Mouse (Mus musculus): ENCODE measurements around the gene Rps6ka4. TPM values are rescaled to one million over a fixed set of nuclear protein-coding genes. Genes with fewer than 3 reads are reported as not detected.

Rps6ka4 gene
- polyA plus RNA-seq, 1 experiment from 2014 or later = 39.1 TPM

- H3K9me3 ChIP-seq (ENCODE audit: control insufficient read depth, low read length) = no peaks in the 10 kb centered on the region
- no peak overlapping the region for H3K4me3 ChIP-seq (ENCODE audit: low read length)
- H3K4me2 ChIP-seq (ENCODE audit: low read depth, low read length) = no peak overlapping the region
- H3K27ac ChIP-seq (ENCODE audit: low read length) = no peak overlapping the region
- no peak overlapping the region for H3K9ac ChIP-seq (ENCODE audit: low read length)
- H3K27me3 ChIP-seq (ENCODE audit: control insufficient read depth, insufficient read depth, low read depth, low read length) = no peaks in the 10 kb centered on the region
- no peak for ATAC-seq (ENCODE audit: low read depth)
- no peaks in the 10 kb centered on the region for H3K36me3 ChIP-seq (ENCODE audit: control insufficient read depth, insufficient read depth, low read length)
- no peaks in the 10 kb centered on the region for H3K4me1 ChIP-seq (replicated peaks; ENCODE audit: control insufficient read depth, insufficient read depth, low read length)
- 78% methylated on average over 6 of the region's 6 CpGs for WGBS
These were observed 20.3 kb upstream of the Rps6ka4 start for GRCm38 (mm10) chr19:6860706-6861105.

DNA sequence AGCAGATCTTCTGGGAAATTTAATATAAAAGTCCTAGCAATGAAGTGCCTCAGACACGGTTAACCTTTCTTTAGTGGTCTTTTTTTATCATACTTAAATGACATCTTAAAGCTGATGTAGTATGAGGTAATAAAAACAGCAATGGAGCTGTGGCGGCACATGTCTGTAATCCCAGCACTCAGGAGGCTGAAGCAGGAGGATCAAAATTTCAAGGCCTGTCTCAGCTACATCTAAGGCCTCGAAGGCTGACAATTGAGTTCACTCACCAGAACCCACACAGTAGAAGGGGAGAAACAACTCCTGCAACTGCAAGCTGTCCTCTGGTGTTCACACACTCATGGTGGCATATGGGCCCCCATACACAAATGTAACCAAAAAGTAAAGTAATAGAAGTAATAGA is 19.5 kb upstream of the Rps6ka4 start:
- Histone ChIP-seq H3K27ac (ENCODE audit: low read length) (no peak overlapping the region), H3K9me3 (ENCODE audit: control insufficient read depth, low read length) (no peaks in the 10 kb centered on the region), H3K27me3 (ENCODE audit: control insufficient read depth, insufficient read depth, low read depth, low read length) (no peaks in the 10 kb centered on the region), H3K4me2 (ENCODE audit: low read depth, low read length) (no peak overlapping the region), H3K4me1 (replicated peaks; ENCODE audit: control insufficient read depth, insufficient read depth, low read length) (peaks cover 5% of the 10 kb centered on the region), H3K4me3 (ENCODE audit: low read length) (no peak overlapping the region), H3K9ac (ENCODE audit: low read length) (no peak overlapping the region), H3K36me3 (ENCODE audit: control insufficient read depth, insufficient read depth, low read length) (no peaks in the 10 kb centered on the region)
- 80% methylated on average over 3 of the region's 3 CpGs for WGBS
- no peak for ATAC-seq (ENCODE audit: low read depth)

DNA sequence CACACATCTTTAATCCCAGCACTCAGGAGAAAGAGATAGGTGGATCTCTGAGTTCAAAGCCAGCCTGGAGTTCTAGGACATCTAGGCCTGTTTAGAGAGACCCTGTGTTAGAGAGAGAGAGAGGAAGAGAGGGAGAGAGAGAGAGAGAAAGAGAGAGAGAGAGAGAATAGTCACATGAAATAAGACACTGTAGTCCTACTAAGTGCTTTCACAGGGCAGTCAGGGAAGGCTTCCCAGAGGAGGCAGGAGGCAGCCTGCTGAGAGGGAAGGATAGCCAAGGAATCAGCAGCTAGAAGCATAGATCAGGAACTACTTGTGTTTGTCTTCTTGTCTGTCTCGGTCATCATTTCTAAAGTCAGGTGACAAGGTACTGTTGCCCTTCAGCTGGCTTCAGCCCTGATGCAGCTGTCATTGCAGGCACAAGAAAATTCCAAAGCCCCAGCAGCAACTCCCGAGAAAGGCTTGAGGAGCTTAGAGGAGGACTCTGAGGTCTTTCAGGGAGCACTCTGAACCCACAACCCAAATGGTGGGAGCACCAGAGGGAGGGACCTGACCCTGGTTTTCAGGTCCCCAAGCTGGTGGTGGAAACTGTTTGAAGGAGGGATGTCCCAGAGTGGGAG is 18.7 kb upstream of the Rps6ka4 start:
- no peak overlapping the region for H3K9ac ChIP-seq (ENCODE audit: low read length)
- no peak for ATAC-seq (ENCODE audit: low read depth)
- no peaks in the 10 kb centered on the region; the same call in 1 of the 2 replicates for H3K27me3 ChIP-seq (ENCODE audit: control insufficient read depth, insufficient read depth, low read depth, low read length)
- H3K4me3 ChIP-seq (ENCODE audit: low read length) = no peak overlapping the region
- H3K4me1 ChIP-seq (replicated peaks; ENCODE audit: control insufficient read depth, insufficient read depth, low read length) = peaks cover 6% of the 10 kb centered on the region
- WGBS = 65% methylated on average over 2 of the region's 2 CpGs
- no peaks in the 10 kb centered on the region for H3K9me3 ChIP-seq (ENCODE audit: control insufficient read depth, low read length)
- no peak overlapping the region for H3K27ac ChIP-seq (ENCODE audit: low read length)
- H3K36me3 ChIP-seq (ENCODE audit: control insufficient read depth, insufficient read depth, low read length) = no peaks in the 10 kb centered on the region
- H3K4me2 ChIP-seq (ENCODE audit: low read depth, low read length) = no peak overlapping the region

GRCm38 (mm10) chr19:6858031-6858430 is 17.6 kb upstream of the Rps6ka4 start, which contains the start of gene Ccdc88b:
TSS of gene Ccdc88b (minus strand) at chr19:6858211.
- Histone ChIP-seq H3K9ac (ENCODE audit: low read length) (no peak within 1 kb of the TSS), H3K27me3 (ENCODE audit: control insufficient read depth, insufficient read depth, low read depth, low read length) (no peaks in the 10 kb centered on the region; the same call in 1 of the 2 replicates), H3K9me3 (ENCODE audit: control insufficient read depth, low read length) (no peaks in the 10 kb centered on the region), H3K27ac (ENCODE audit: low read length) (no peak within 1 kb of the TSS), H3K4me1 (replicated peaks; ENCODE audit: control insufficient read depth, insufficient read depth, low read length) (peaks cover 6% of the 10 kb centered on the region), H3K36me3 (ENCODE audit: control insufficient read depth, insufficient read depth, low read length) (no peaks in the 10 kb centered on the region), H3K4me2 (ENCODE audit: low read depth, low read length) (no peak within 1 kb of the TSS), H3K4me3 (ENCODE audit: low read length) (no peak within 1 kb of the TSS)
- no peak for ATAC-seq (ENCODE audit: low read depth)
- 61% methylated on average over 7 of the region's 7 CpGs for WGBS

DNA sequence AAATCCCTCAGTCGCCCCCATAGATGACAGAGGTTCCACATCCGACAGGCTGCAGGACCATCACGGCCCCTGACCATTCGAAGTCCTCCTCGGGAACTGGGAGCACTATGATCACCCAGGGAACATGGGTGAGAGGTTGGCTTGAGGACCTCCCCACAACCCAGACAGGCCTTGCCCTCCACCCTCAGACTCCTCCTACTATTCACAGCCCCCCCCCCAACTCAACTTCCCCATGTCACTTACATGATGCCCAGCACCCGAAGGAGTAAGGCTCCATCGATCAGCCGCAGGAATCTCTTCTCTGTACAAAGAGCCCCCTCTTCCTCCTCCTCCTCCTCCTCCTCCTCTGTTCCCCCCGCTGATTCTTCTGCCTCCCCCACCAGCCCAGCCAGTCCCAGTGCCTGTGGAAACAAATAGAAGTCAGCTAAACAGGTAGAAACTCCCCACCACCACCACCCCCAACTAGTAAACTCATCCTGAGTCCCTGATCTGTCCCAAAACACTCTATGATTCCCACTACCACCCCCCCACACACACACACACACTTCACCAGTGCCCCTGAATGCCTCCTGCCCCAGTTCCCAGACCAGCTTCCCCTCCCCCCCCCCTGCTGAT is 17.1 kb upstream of the Rps6ka4 start:
- no peaks in the 10 kb centered on the region for H3K9me3 ChIP-seq (ENCODE audit: control insufficient read depth, low read length)
- H3K36me3 ChIP-seq (ENCODE audit: control insufficient read depth, insufficient read depth, low read length) = no peaks in the 10 kb centered on the region
- no peak overlapping the region for H3K9ac ChIP-seq (ENCODE audit: low read length)
- H3K4me1 ChIP-seq (replicated peaks; ENCODE audit: control insufficient read depth, insufficient read depth, low read length) = peaks cover 6% of the 10 kb centered on the region
- 64% methylated on average over 9 of the region's 9 CpGs for WGBS
- H3K4me3 ChIP-seq (ENCODE audit: low read length) = no peak overlapping the region
- no peaks in the 10 kb centered on the region; the same call in 1 of the 2 replicates for H3K27me3 ChIP-seq (ENCODE audit: control insufficient read depth, insufficient read depth, low read depth, low read length)
- no peak overlapping the region for H3K27ac ChIP-seq (ENCODE audit: low read length)
- ATAC-seq (ENCODE audit: low read depth) = no peak
- no peak overlapping the region for H3K4me2 ChIP-seq (ENCODE audit: low read depth, low read length)

DNA sequence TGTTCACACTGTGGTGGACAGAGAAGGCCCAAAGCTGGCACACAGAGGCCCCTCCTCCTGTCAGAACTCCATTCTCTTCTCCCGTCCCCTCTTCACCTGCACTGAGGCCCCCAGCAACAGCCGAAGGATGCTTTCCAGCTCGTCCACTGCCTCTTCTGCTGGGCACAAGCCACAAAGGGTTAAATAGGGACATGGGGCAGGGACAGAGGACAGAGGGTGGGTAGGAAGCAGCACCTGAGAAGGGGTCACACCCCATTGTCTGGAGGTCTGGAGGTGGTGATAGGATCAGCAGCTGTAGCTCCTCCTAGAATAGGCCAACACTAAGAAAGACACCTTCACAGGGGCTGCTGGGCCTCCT is 16.5 kb upstream of the Rps6ka4 start:
- no peak overlapping the region for H3K27ac ChIP-seq (ENCODE audit: low read length)
- H3K36me3 ChIP-seq (ENCODE audit: control insufficient read depth, insufficient read depth, low read length) = no peaks in the 10 kb centered on the region
- WGBS = 38% methylated on average over 3 of the region's 3 CpGs
- ATAC-seq (ENCODE audit: low read depth) = no peak
- H3K9ac ChIP-seq (ENCODE audit: low read length) = no peak overlapping the region
- no peak overlapping the region for H3K4me3 ChIP-seq (ENCODE audit: low read length)
- no peaks in the 10 kb centered on the region; the same call in 1 of the 2 replicates for H3K27me3 ChIP-seq (ENCODE audit: control insufficient read depth, insufficient read depth, low read depth, low read length)
- H3K4me1 ChIP-seq (replicated peaks; ENCODE audit: control insufficient read depth, insufficient read depth, low read length) = peaks cover 6% of the 10 kb centered on the region
- no peaks in the 10 kb centered on the region for H3K9me3 ChIP-seq (ENCODE audit: control insufficient read depth, low read length)
- no peak overlapping the region for H3K4me2 ChIP-seq (ENCODE audit: low read depth, low read length)

- H3K36me3 ChIP-seq (ENCODE audit: control insufficient read depth, insufficient read depth, low read length) = no peaks in the 10 kb centered on the region
- H3K9me3 ChIP-seq (ENCODE audit: control insufficient read depth, low read length) = no peaks in the 10 kb centered on the region
- 0 out of 2 replicates have a peak, but pooled peaks have one; percentile 30 for ATAC-seq (ENCODE audit: low read depth)
- H3K27me3 ChIP-seq (ENCODE audit: control insufficient read depth, insufficient read depth, low read depth, low read length) = no peaks in the 10 kb centered on the region; the same call in 1 of the 2 replicates
- no peak overlapping the region for H3K9ac ChIP-seq (ENCODE audit: low read length)
- 30% methylated on average over 12 of the region's 12 CpGs for WGBS
- H3K27ac ChIP-seq (ENCODE audit: low read length) = no peak overlapping the region
- peaks cover 6% of the 10 kb centered on the region for H3K4me1 ChIP-seq (replicated peaks; ENCODE audit: control insufficient read depth, insufficient read depth, low read length)
- no peak overlapping the region for H3K4me3 ChIP-seq (ENCODE audit: low read length)
- no peak overlapping the region for H3K4me2 ChIP-seq (ENCODE audit: low read depth, low read length)
These were observed 16.0 kb upstream of the Rps6ka4 start for GRCm38 (mm10) chr19:6856281-6857002.

GRCm38 (mm10) chr19:6855225-6856031 is 15.0 kb upstream of the Rps6ka4 start:
- WGBS = 6% methylated on average over 38 of the region's 38 CpGs
- peak overlapping the region; percentile 1; the same call in 1 of the 2 replicates for H3K4me3 ChIP-seq (ENCODE audit: low read length)
- H3K36me3 ChIP-seq (ENCODE audit: control insufficient read depth, insufficient read depth, low read length) = no peaks in the 10 kb centered on the region
- no peak overlapping the region for H3K27ac ChIP-seq (ENCODE audit: low read length)
- H3K9me3 ChIP-seq (ENCODE audit: control insufficient read depth, low read length) = no peaks in the 10 kb centered on the region
- no peak overlapping the region for H3K9ac ChIP-seq (ENCODE audit: low read length)
- peak; percentile 67; the same call in 1 of the 2 replicates for ATAC-seq (ENCODE audit: low read depth)
- peak overlapping the region; percentile 33 for H3K4me2 ChIP-seq (ENCODE audit: low read depth, low read length)
- H3K4me1 ChIP-seq (replicated peaks; ENCODE audit: control insufficient read depth, insufficient read depth, low read length) = peaks cover 6% of the 10 kb centered on the region
- H3K27me3 ChIP-seq (ENCODE audit: control insufficient read depth, insufficient read depth, low read depth, low read length) = no peaks in the 10 kb centered on the region; the same call in 1 of the 2 replicates
